Mouse (Mus musculus): Measurements from ENCODE around the gene Gm5142. TPM values are rescaled to one million over a fixed set of nuclear protein-coding genes. Genes with fewer than 3 reads are reported as not detected.

The Gm5142 gene
- polyA plus RNA-seq, 1 experiment from 2014 or later: not detected

- no peaks in the 10 kb centered on the region for H3K36me3 ChIP-seq
- WGBS: 73% methylated on average over 2 of the region's 2 CpGs
- ATAC-seq (ENCODE audit: insufficient number of reproducible peaks, insufficient read depth, low FRiP score, low TSS enrichment, low read depth): no peak
- H3K27me3 ChIP-seq: no peaks in the 10 kb centered on the region
- H3K9ac ChIP-seq (replicated peaks): no peak overlapping the region
- no peak overlapping the region for H3K4me3 ChIP-seq (replicated peaks)
- no peaks in the 10 kb centered on the region for H3K9me3 ChIP-seq
- H3K27ac ChIP-seq: no peak overlapping the region
- no peak overlapping the region for H3K4me2 ChIP-seq
- no peaks in the 10 kb centered on the region for H3K4me1 ChIP-seq (replicated peaks)
These were observed 4.2 kb upstream of the Gm5142 start for GRCm38 (mm10) chr14:59182732-59183131.

GRCm38 (mm10) chr14:59157016-59157698 is 21.4 kb downstream of the Gm5142 start:
- H3K27ac ChIP-seq: no peak overlapping the region
- H3K4me3 ChIP-seq (replicated peaks): no peak overlapping the region
- no peaks in the 10 kb centered on the region for H3K27me3 ChIP-seq
- H3K9me3 ChIP-seq: no peaks in the 10 kb centered on the region
- no peak overlapping the region for H3K4me2 ChIP-seq
- ATAC-seq (ENCODE audit: insufficient number of reproducible peaks, insufficient read depth, low FRiP score, low TSS enrichment, low read depth): no peak
- WGBS: 73% methylated on average over 3 of the region's 3 CpGs
- no peaks in the 10 kb centered on the region for H3K36me3 ChIP-seq
- H3K4me1 ChIP-seq (replicated peaks): no peaks in the 10 kb centered on the region
- H3K9ac ChIP-seq (replicated peaks): no peak overlapping the region

GRCm38 (mm10) chr14:59155589-59155988 is 23.0 kb downstream of the Gm5142 start:
- H3K4me1 ChIP-seq (replicated peaks): no peaks in the 10 kb centered on the region
- H3K4me2 ChIP-seq: no peak overlapping the region
- H3K4me3 ChIP-seq (replicated peaks): no peak overlapping the region
- 81% methylated on average over 2 of the region's 2 CpGs for WGBS
- H3K36me3 ChIP-seq: no peaks in the 10 kb centered on the region
- ATAC-seq (ENCODE audit: insufficient number of reproducible peaks, insufficient read depth, low FRiP score, low TSS enrichment, low read depth): no peak
- H3K27ac ChIP-seq: no peak overlapping the region
- H3K9ac ChIP-seq (replicated peaks): no peak overlapping the region
- no peaks in the 10 kb centered on the region for H3K9me3 ChIP-seq
- H3K27me3 ChIP-seq: no peaks in the 10 kb centered on the region

- no peak within 1 kb of the TSS for H3K9ac ChIP-seq (replicated peaks)
- ATAC-seq (ENCODE audit: insufficient number of reproducible peaks, insufficient read depth, low FRiP score, low TSS enrichment, low read depth): no peak
- no peaks in the 10 kb centered on the region for H3K27me3 ChIP-seq
- no peak within 1 kb of the TSS for H3K4me2 ChIP-seq
- no peak within 1 kb of the TSS for H3K27ac ChIP-seq
- no peaks in the 10 kb centered on the region for H3K9me3 ChIP-seq
- H3K4me1 ChIP-seq (replicated peaks): no peaks in the 10 kb centered on the region
- H3K36me3 ChIP-seq: no peaks in the 10 kb centered on the region
- 86% methylated on average over 4 of the region's 4 CpGs for WGBS
- no peak within 1 kb of the TSS for H3K4me3 ChIP-seq (replicated peaks)
These were observed 35.8 kb downstream of the Gm5142 start, which contains the start of gene 1700129C05Rik for GRCm38 (mm10) chr14:59142793-59143192. Gene 1700129C05Rik, minus strand, starts transcription at chr14:59142893.

GRCm38 (mm10) chr14:59114281-59114680 is 64.3 kb downstream of the Gm5142 start:
- Histone ChIP-seq H3K27ac (no peak overlapping the region), H3K9me3 (no peaks in the 10 kb centered on the region), H3K4me2 (no peak overlapping the region), H3K27me3 (no peaks in the 10 kb centered on the region), H3K4me1 (replicated peaks) (no peaks in the 10 kb centered on the region), H3K4me3 (replicated peaks) (no peak overlapping the region), H3K9ac (replicated peaks) (no peak overlapping the region), H3K36me3 (no peaks in the 10 kb centered on the region)
- ATAC-seq (ENCODE audit: insufficient number of reproducible peaks, insufficient read depth, low FRiP score, low TSS enrichment, low read depth): no peak
- WGBS: 7% methylated on average over 2 of the region's 2 CpGs

Other genes with a start within 250 kb of the Gm5142 start
- gene 1700129C05Rik, start 35.9 kb downstream of the Gm5142 start, polyA plus RNA-seq (2016; fragmentation: Nextera tagmentation; extraction: Ambion mirVana): not detected in 2 replicates
- gene Rcbtb1, start 22.5 kb upstream of the Gm5142 start, polyA plus RNA-seq (2016; fragmentation: Nextera tagmentation; extraction: Ambion mirVana): 113 and 115 TPM in 2 replicates
- gene Gm6904, start 81.5 kb upstream of the Gm5142 start, polyA plus RNA-seq (2016; fragmentation: Nextera tagmentation; extraction: Ambion mirVana): not detected in 2 replicates
- gene Phf11a, start 118.8 kb upstream of the Gm5142 start, polyA plus RNA-seq (2016; fragmentation: Nextera tagmentation; extraction: Ambion mirVana): not detected in 2 replicates
- not detected in 2 replicates for gene Phf11b, start 162.6 kb upstream of the Gm5142 start, polyA plus RNA-seq (2016; fragmentation: Nextera tagmentation; extraction: Ambion mirVana)
- gene Phf11d, start 186.7 kb upstream of the Gm5142 start, polyA plus RNA-seq (2016; fragmentation: Nextera tagmentation; extraction: Ambion mirVana): 0.20 and 0.23 TPM in 2 replicates
- gene Phf11c, start 216.6 kb upstream of the Gm5142 start, polyA plus RNA-seq (2016; fragmentation: Nextera tagmentation; extraction: Ambion mirVana): 0.73 and 0.93 TPM in 2 replicates